Mouse (Mus musculus): ENCODE measurements around the gene Adamts7. TPM values are rescaled to one million over a fixed set of nuclear protein-coding genes. Genes with fewer than 3 reads are reported as not detected.

Adamts7 gene
- polyA plus RNA-seq (2015; fragmentation: Nextera tagmentation; extraction: Ambion mirVana) = 17.5 and 18.7 TPM in 2 replicates

GRCm38 (mm10) chr9:90162926-90163748 lies at the start of gene Adamts7:
TSS of gene Adamts7 (plus strand) at chr9:90163069.
- H3K9ac ChIP-seq (ENCODE audit: low read length) = peak within 1 kb of the TSS; percentile 84
- no peaks in the 10 kb centered on the region; the same call in 1 of the 2 replicates for H3K9me3 ChIP-seq (ENCODE audit: control insufficient read depth, low read length)
- H3K27me3 ChIP-seq (ENCODE audit: control insufficient read depth, insufficient read depth, low read depth, low read length) = no peaks in the 10 kb centered on the region
- H3K36me3 ChIP-seq (ENCODE audit: control insufficient read depth, insufficient read depth, low read length) = no peaks in the 10 kb centered on the region
- WGBS = under 1% methylated on average over 56 of the region's 60 CpGs
- peak; percentile 80 for ATAC-seq (ENCODE audit: low read depth)
- peak within 1 kb of the TSS; percentile 83 for H3K4me3 ChIP-seq (ENCODE audit: low read length)
- peaks cover 6% of the 10 kb centered on the region for H3K4me1 ChIP-seq (replicated peaks; ENCODE audit: control insufficient read depth, insufficient read depth, low read length)
- peak within 1 kb of the TSS; percentile 97 for H3K4me2 ChIP-seq (ENCODE audit: low read depth, low read length)
- H3K27ac ChIP-seq (ENCODE audit: low read length) = peak within 1 kb of the TSS; percentile 87

- WGBS = under 1% methylated on average over 13 of the region's 13 CpGs
- H3K9ac ChIP-seq (ENCODE audit: low read length) = peak overlapping the region; percentile 97
- H3K36me3 ChIP-seq (ENCODE audit: control insufficient read depth, insufficient read depth, low read length) = no peaks in the 10 kb centered on the region
- H3K27me3 ChIP-seq (ENCODE audit: control insufficient read depth, insufficient read depth, low read depth, low read length) = no peaks in the 10 kb centered on the region
- H3K4me2 ChIP-seq (ENCODE audit: low read depth, low read length) = peak overlapping the region; percentile 96
- no peak for ATAC-seq (ENCODE audit: low read depth)
- peak overlapping the region; percentile 92 for H3K4me3 ChIP-seq (ENCODE audit: low read length)
- peak overlapping the region; percentile 99 for H3K27ac ChIP-seq (ENCODE audit: low read length)
- H3K4me1 ChIP-seq (replicated peaks; ENCODE audit: control insufficient read depth, insufficient read depth, low read length) = peaks cover 12% of the 10 kb centered on the region
- no peaks in the 10 kb centered on the region for H3K9me3 ChIP-seq (ENCODE audit: control insufficient read depth, low read length)
These were observed 49.7 kb upstream of the Adamts7 start for GRCm38 (mm10) chr9:90113151-90113550.

GRCm38 (mm10) chr9:90113651-90114566 lies 49.0 kb upstream of the Adamts7 start:
- Histone ChIP-seq H3K4me2 (ENCODE audit: low read depth, low read length) (peak overlapping the region; percentile 96), H3K4me3 (ENCODE audit: low read length) (peak overlapping the region; percentile 92), H3K27me3 (ENCODE audit: control insufficient read depth, insufficient read depth, low read depth, low read length) (no peaks in the 10 kb centered on the region), H3K9ac (ENCODE audit: low read length) (peak overlapping the region; percentile 97), H3K4me1 (replicated peaks; ENCODE audit: control insufficient read depth, insufficient read depth, low read length) (peaks cover 12% of the 10 kb centered on the region), H3K27ac (ENCODE audit: low read length) (peak overlapping the region; percentile 99), H3K9me3 (ENCODE audit: control insufficient read depth, low read length) (no peaks in the 10 kb centered on the region), H3K36me3 (ENCODE audit: control insufficient read depth, insufficient read depth, low read length) (no peaks in the 10 kb centered on the region)
- under 1% methylated on average over 82 of the region's 82 CpGs for WGBS
- peak; percentile 82 for ATAC-seq (ENCODE audit: low read depth)

- under 1% methylated on average over 37 of the region's 40 CpGs for WGBS
- H3K27me3 ChIP-seq (ENCODE audit: control insufficient read depth, insufficient read depth, low read depth, low read length) = no peaks in the 10 kb centered on the region
- no peaks in the 10 kb centered on the region for H3K36me3 ChIP-seq (ENCODE audit: control insufficient read depth, insufficient read depth, low read length)
- H3K4me2 ChIP-seq (ENCODE audit: low read depth, low read length) = peak within 1 kb of the TSS; percentile 96
- H3K9me3 ChIP-seq (ENCODE audit: control insufficient read depth, low read length) = no peaks in the 10 kb centered on the region
- peak within 1 kb of the TSS; percentile 99 for H3K27ac ChIP-seq (ENCODE audit: low read length)
- H3K9ac ChIP-seq (ENCODE audit: low read length) = peak within 1 kb of the TSS; percentile 97
- H3K4me1 ChIP-seq (replicated peaks; ENCODE audit: control insufficient read depth, insufficient read depth, low read length) = peaks cover 12% of the 10 kb centered on the region
- peak; percentile 99 for ATAC-seq (ENCODE audit: low read depth)
- H3K4me3 ChIP-seq (ENCODE audit: low read length) = peak within 1 kb of the TSS; percentile 92
These were observed 48.1 kb upstream of the Adamts7 start, which contains the start of gene Morf4l1 for GRCm38 (mm10) chr9:90114567-90115307. TSS of gene Morf4l1 (minus strand) at chr9:90114774.

GRCm38 (mm10) chr9:90115308-90115700 lies 47.6 kb upstream of the Adamts7 start:
- H3K9ac ChIP-seq (ENCODE audit: low read length) = peak overlapping the region; percentile 66
- H3K36me3 ChIP-seq (ENCODE audit: control insufficient read depth, insufficient read depth, low read length) = no peaks in the 10 kb centered on the region
- H3K4me1 ChIP-seq (replicated peaks; ENCODE audit: control insufficient read depth, insufficient read depth, low read length) = peaks cover 12% of the 10 kb centered on the region
- no peaks in the 10 kb centered on the region for H3K9me3 ChIP-seq (ENCODE audit: control insufficient read depth, low read length)
- ATAC-seq (ENCODE audit: low read depth) = no peak
- H3K27ac ChIP-seq (ENCODE audit: low read length) = no peak overlapping the region
- H3K27me3 ChIP-seq (ENCODE audit: control insufficient read depth, insufficient read depth, low read depth, low read length) = no peaks in the 10 kb centered on the region
- H3K4me3 ChIP-seq (ENCODE audit: low read length) = peak overlapping the region; percentile 92
- peak overlapping the region; percentile 80 for H3K4me2 ChIP-seq (ENCODE audit: low read depth, low read length)

GRCm38 (mm10) chr9:90117234-90117633 lies 45.6 kb upstream of the Adamts7 start:
- Histone ChIP-seq H3K4me1 (replicated peaks; ENCODE audit: control insufficient read depth, insufficient read depth, low read length) (peaks cover 6% of the 10 kb centered on the region), H3K9ac (ENCODE audit: low read length) (no peak overlapping the region), H3K27me3 (ENCODE audit: control insufficient read depth, insufficient read depth, low read depth, low read length) (no peaks in the 10 kb centered on the region), H3K4me3 (ENCODE audit: low read length) (no peak overlapping the region), H3K9me3 (ENCODE audit: control insufficient read depth, low read length) (no peaks in the 10 kb centered on the region), H3K4me2 (ENCODE audit: low read depth, low read length) (no peak overlapping the region), H3K27ac (ENCODE audit: low read length) (no peak overlapping the region), H3K36me3 (ENCODE audit: control insufficient read depth, insufficient read depth, low read length) (no peaks in the 10 kb centered on the region)
- ATAC-seq (ENCODE audit: low read depth) = no peak

GRCm38 (mm10) chr9:90122246-90122740 lies 40.6 kb upstream of the Adamts7 start:
- Histone ChIP-seq H3K4me3 (ENCODE audit: low read length) (no peak overlapping the region), H3K4me1 (replicated peaks; ENCODE audit: control insufficient read depth, insufficient read depth, low read length) (peaks cover 3% of the 10 kb centered on the region; the same call in 1 of the 2 replicates), H3K27me3 (ENCODE audit: control insufficient read depth, insufficient read depth, low read depth, low read length) (no peaks in the 10 kb centered on the region), H3K36me3 (ENCODE audit: control insufficient read depth, insufficient read depth, low read length) (no peaks in the 10 kb centered on the region), H3K27ac (ENCODE audit: low read length) (no peak overlapping the region), H3K9me3 (ENCODE audit: control insufficient read depth, low read length) (no peaks in the 10 kb centered on the region), H3K9ac (ENCODE audit: low read length) (no peak overlapping the region), H3K4me2 (ENCODE audit: low read depth, low read length) (no peak overlapping the region)
- WGBS = 73% methylated on average over 4 of the region's 4 CpGs
- no peak for ATAC-seq (ENCODE audit: low read depth)

- Histone ChIP-seq H3K4me3 (ENCODE audit: low read length) (no peak overlapping the region), H3K4me2 (ENCODE audit: low read depth, low read length) (peak overlapping the region; percentile 0; the same call in 1 of the 2 replicates), H3K9ac (ENCODE audit: low read length) (no peak overlapping the region), H3K27me3 (ENCODE audit: control insufficient read depth, insufficient read depth, low read depth, low read length) (no peaks in the 10 kb centered on the region), H3K4me1 (replicated peaks; ENCODE audit: control insufficient read depth, insufficient read depth, low read length) (peaks cover 3% of the 10 kb centered on the region; the same call in 1 of the 2 replicates), H3K27ac (ENCODE audit: low read length) (no peak overlapping the region), H3K9me3 (ENCODE audit: control insufficient read depth, low read length) (no peaks in the 10 kb centered on the region), H3K36me3 (ENCODE audit: control insufficient read depth, insufficient read depth, low read length) (no peaks in the 10 kb centered on the region)
- 41% methylated on average over 11 of the region's 11 CpGs for WGBS
- peak; percentile 45 for ATAC-seq (ENCODE audit: low read depth)
These were observed 38.6 kb upstream of the Adamts7 start for GRCm38 (mm10) chr9:90124156-90124872.
